Mouse (Mus musculus) MEL (cell line): ENCODE results near the gene Hoxd8. TPM values are rescaled to one million over a fixed set of nuclear protein-coding genes. Genes with fewer than 3 reads are reported as not detected.

ENCODE experiments used
- DNase-seq: peaks from one replicate; pipeline ENCODE4 v3.0.0; 2011; ENCODE audit warnings: low read depth, low spot score
- H3K27ac ChIP-seq: 2 replicates; pipeline ENCODE4 v1.5.1; 2012; ENCODE audit warnings: low read depth, mild to moderate bottlenecking, control low read depth, low read length, moderate library complexity; ENCODE audit not compliant: control insufficient read depth
- H3K27me3 ChIP-seq, 2 experiments: fragments of 150-350 bp in 1 of 2; sonication (generic) in 1 of 2; 2 replicates each; pipeline ENCODE4 v1.6.1; 2012; ENCODE audit warnings: low read length in 2 of 2, mild to moderate bottlenecking in 2 of 2, improper control_type of control experiment in 1 of 2, moderate library complexity in 1 of 2; ENCODE audit not compliant: insufficient read depth in 2 of 2, control insufficient read depth in 1 of 2
- H3K36me3 ChIP-seq, 2 experiments: 2 replicates each; pipeline ENCODE4 v1.6.1; 2012 to 2014; ENCODE audit warnings: low read length in 2 of 2, improper control_type of control experiment in 1 of 2, inconsistent platforms in 1 of 2, mild to moderate bottlenecking in 1 of 2; ENCODE audit not compliant: insufficient read depth in 2 of 2, control insufficient read depth in 1 of 2
- H3K4me1 ChIP-seq, 2 experiments: fragments of 150-350 bp in 1 of 2; sonication (generic) in 1 of 2; 2 replicates each; pipeline ENCODE4 v1.6.1; 2012; ENCODE audit warnings: low read length in 2 of 2, improper control_type of control experiment in 1 of 2, mild to moderate bottlenecking in 1 of 2; ENCODE audit not compliant: insufficient read depth in 2 of 2, control insufficient read depth in 1 of 2
- H3K4me3 ChIP-seq, 2 experiments: fragments of 150-350 bp in 1 of 2; sonication (generic) in 1 of 2; 2 replicates each; pipeline ENCODE4 v1.5.1; 2012; ENCODE audit warnings: low read depth in 2 of 2, low read length in 2 of 2, mild to moderate bottlenecking in 2 of 2, moderate library complexity in 2 of 2, control low read depth in 1 of 2, improper control_type of control experiment in 1 of 2; ENCODE audit not compliant: control insufficient read depth in 1 of 2, insufficient read depth in 1 of 2
- H3K79me2 ChIP-seq: 2 replicates; pipeline ENCODE4 v1.6.1; 2012; ENCODE audit warnings: mild to moderate bottlenecking, low read length, moderate library complexity; ENCODE audit not compliant: control insufficient read depth, poor library complexity, insufficient read depth
- H3K9ac ChIP-seq: 2 replicates; pipeline ENCODE4 v1.6.1; 2012; ENCODE audit warnings: low read depth, mild to moderate bottlenecking, control low read depth, low read length, moderate library complexity; ENCODE audit not compliant: control insufficient read depth, poor library complexity, severe bottlenecking
- H3K9me3 ChIP-seq: fragments of 150-350 bp; sonication (generic); replicated peaks from 2 replicates; pipeline ENCODE4 v1.6.1; 2012; ENCODE audit warnings: mild to moderate bottlenecking, low read length, improper control_type of control experiment, moderate library complexity; ENCODE audit not compliant: insufficient read depth
- BHLHE40 ChIP-seq: IDR thresholded peaks from 2 replicates; pipeline ENCODE4 v1.6.1; 2012; ENCODE audit warnings: low read depth, mild to moderate bottlenecking, inconsistent platforms, low read length, improper control_type of control experiment, borderline replicate concordance
- CTCF ChIP-seq, 3 experiments: IDR thresholded peaks in 2 of 3; conservative IDR thresholded peaks in 1 of 3; 2 replicates each; pipeline ENCODE4 v1.5.1; 2011 to 2012; ENCODE audit warnings: low read length in 3 of 3, low read depth in 2 of 3, mild to moderate bottlenecking in 2 of 3, improper control_type of control experiment in 1 of 3, inconsistent platforms in 1 of 3, mixed read lengths in 1 of 3, moderate library complexity in 1 of 3; ENCODE audit not compliant: control insufficient read depth in 1 of 3, insufficient read depth in 1 of 3, poor library complexity in 1 of 3, severe bottlenecking in 1 of 3
- EP300 ChIP-seq, 2 experiments: IDR thresholded peaks; 2 replicates each; pipeline ENCODE4 v1.6.1; 2011; ENCODE audit warnings: improper control_type of control experiment in 2 of 2, low read length in 2 of 2, low read depth in 1 of 2, mild to moderate bottlenecking in 1 of 2
- HCFC1 ChIP-seq: IDR thresholded peaks from 2 replicates; pipeline ENCODE4 v1.6.1; 2012; ENCODE audit warnings: low read depth, mild to moderate bottlenecking, inconsistent platforms, low read length, improper control_type of control experiment, moderate library complexity
- JUND ChIP-seq: IDR thresholded peaks from 2 replicates; pipeline ENCODE4 v1.6.1; 2011; ENCODE audit warnings: low read depth, mild to moderate bottlenecking, improper control_type of control experiment, low read length
- KAT2A ChIP-seq: conservative IDR thresholded peaks from 2 replicates; pipeline ENCODE4 v1.6.1; 2012; ENCODE audit warnings: low read depth, low read length, improper control_type of control experiment, inconsistent platforms
- MAX ChIP-seq: IDR thresholded peaks from 2 replicates; pipeline ENCODE4 v1.6.1; 2011; ENCODE audit warnings: low read length, improper control_type of control experiment
- MAZ ChIP-seq: IDR thresholded peaks from 2 replicates; pipeline ENCODE4 v1.6.1; 2012; ENCODE audit warnings: low read depth, mild to moderate bottlenecking, inconsistent platforms, low read length, improper control_type of control experiment
- MXI1 ChIP-seq: IDR thresholded peaks from 2 replicates; pipeline ENCODE4 v1.6.1; 2011; ENCODE audit warnings: mild to moderate bottlenecking, low read depth, low read length, improper control_type of control experiment
- NELFE ChIP-seq: IDR thresholded peaks from 2 replicates; pipeline ENCODE4 v1.6.1; 2011; ENCODE audit warnings: low read depth, low read length, improper control_type of control experiment
- POLR2A ChIP-seq, 2 experiments: IDR thresholded peaks; 2 replicates each; pipeline ENCODE4 v1.6.1; 2011 to 2012; ENCODE audit warnings: low read length in 2 of 2, mild to moderate bottlenecking in 2 of 2, control low read depth in 1 of 2, improper control_type of control experiment in 1 of 2, low read depth in 1 of 2, moderate library complexity in 1 of 2; ENCODE audit not compliant: control insufficient read depth in 1 of 2, insufficient read depth in 1 of 2, poor library complexity in 1 of 2
- RAD21 ChIP-seq: IDR thresholded peaks from 2 replicates; pipeline ENCODE4 v1.6.1; 2011; ENCODE audit warnings: mild to moderate bottlenecking, low read depth, low read length, improper control_type of control experiment
- RCOR1 ChIP-seq: IDR thresholded peaks from 2 replicates; pipeline ENCODE4 v1.6.1; 2012; ENCODE audit warnings: low read depth, mild to moderate bottlenecking, inconsistent platforms, low read length, improper control_type of control experiment
- SIN3A ChIP-seq: IDR thresholded peaks from 2 replicates; pipeline ENCODE4 v1.6.1; 2012; ENCODE audit warnings: low read length, improper control_type of control experiment, inconsistent platforms
- SMC3 ChIP-seq: IDR thresholded peaks from 2 replicates; pipeline ENCODE4 v1.6.1; 2011; ENCODE audit warnings: low read depth, low read length, improper control_type of control experiment
- TAL1 ChIP-seq: IDR thresholded peaks from 2 replicates; pipeline ENCODE4 v1.6.1; 2012; ENCODE audit warnings: mild to moderate bottlenecking, inconsistent platforms, low read length, moderate library complexity, mixed read lengths
- TBP ChIP-seq: IDR thresholded peaks from 2 replicates; pipeline ENCODE4 v1.8.0; 2011; ENCODE audit warnings: low read depth, low read length, improper control_type of control experiment
- TCF12 ChIP-seq: IDR thresholded peaks from 2 replicates; pipeline ENCODE4 v1.6.1; 2014; ENCODE audit warnings: low read depth, mild to moderate bottlenecking, inconsistent platforms, low read length, improper control_type of control experiment, moderate library complexity
- USF2 ChIP-seq, 2 experiments: IDR thresholded peaks; 2 replicates each; pipeline ENCODE4 v1.6.1; 2011 to 2012; ENCODE audit warnings: improper control_type of control experiment in 2 of 2, low read length in 2 of 2, borderline replicate concordance in 1 of 2, inconsistent platforms in 1 of 2, low read depth in 1 of 2, mild to moderate bottlenecking in 1 of 2; ENCODE audit not compliant: insufficient read depth in 1 of 2
- ZC3H11A ChIP-seq: IDR thresholded peaks from 2 replicates; pipeline ENCODE4 v1.6.1; 2012; ENCODE audit warnings: low read depth, mild to moderate bottlenecking, inconsistent platforms, low read length, improper control_type of control experiment
- ZKSCAN1 ChIP-seq: IDR thresholded peaks from 2 replicates; pipeline ENCODE4 v1.6.1; 2012; ENCODE audit warnings: low read depth, mild to moderate bottlenecking, inconsistent platforms, low read length, improper control_type of control experiment, moderate library complexity
- ZMIZ1 ChIP-seq: IDR thresholded peaks from 2 replicates; pipeline ENCODE4 v1.6.1; 2012; ENCODE audit warnings: low read depth, mild to moderate bottlenecking, inconsistent platforms, low read length, improper control_type of control experiment, moderate library complexity
- ZNF384 ChIP-seq: IDR thresholded peaks from 2 replicates; pipeline ENCODE4 v1.6.1; 2012; ENCODE audit warnings: low read depth, mild to moderate bottlenecking, inconsistent platforms, low read length, improper control_type of control experiment
- polyA plus RNA-seq, 2 experiments: library from polyadenylated mRNA; stranded (reverse) in 1 of 2; unstranded in 1 of 2; fragments of >175 nt in 1 of 2; fragments of >200 nt in 1 of 2; gene quantifications; 2 replicates each; pipeline versions ENCODE4 v1.2.1 to v1.2.4; 2012; ENCODE audit warnings: low replicate concordance in 2 of 2, low read depth in 1 of 2; ENCODE audit not compliant: insufficient read length in 2 of 2, insufficient read depth in 1 of 2, missing spikeins in 1 of 2
- total RNA-seq: library from RNA; depleted of rRNA; stranded (reverse); fragments of 300-350 nt; gene quantifications from 2 replicates; pipeline ENCODE4 v1.2.3, GENCODE M21; 2012

The Hoxd8 gene
- total and polyA plus RNA-seq, 3 experiments = 4.7 to 7.4 TPM; not detected in 1

DNA sequence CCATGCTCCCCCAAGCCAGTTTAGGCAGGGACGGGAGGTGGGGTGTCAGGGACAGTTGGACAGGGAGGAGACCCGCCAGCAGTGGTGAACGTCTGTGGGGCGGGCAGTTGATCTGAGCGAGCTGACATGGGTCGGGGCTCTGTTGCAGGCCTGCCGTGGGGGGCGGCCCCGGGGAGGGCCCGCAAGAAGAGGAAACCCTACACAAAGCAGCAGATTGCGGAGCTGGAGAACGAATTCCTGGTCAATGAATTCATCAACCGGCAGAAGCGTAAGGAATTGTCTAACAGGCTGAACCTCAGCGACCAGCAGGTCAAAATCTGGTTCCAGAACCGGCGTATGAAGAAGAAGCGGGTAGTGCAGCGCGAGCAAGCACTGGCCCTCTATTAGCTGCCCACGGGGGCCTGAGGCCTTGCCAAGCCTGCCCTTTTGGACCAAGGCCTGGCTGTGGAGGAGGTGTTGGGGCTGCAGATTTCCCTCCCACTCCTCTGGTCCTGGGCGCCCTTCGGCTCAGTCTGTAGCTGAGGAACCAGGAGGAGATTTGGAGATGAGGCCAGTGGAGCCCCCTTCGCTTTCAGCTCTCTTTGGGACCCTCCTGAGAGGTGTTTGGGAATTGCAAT is 28.6 kb upstream of the Hoxd8 start:
- no peaks in the 10 kb centered on the region for H3K36me3 ChIP-seq
- H3K27me3 ChIP-seq = peaks cover 2 to 3% of the 10 kb centered on the region in 2 experiments; a peak in 3 of 4 replicates
- no peaks in the 10 kb centered on the region for H3K4me1 ChIP-seq
- TF ChIP-seq HCFC1 (no peak), USF2 (IDR thresholded peaks at IDR 0.05; ENCODE audit: borderline replicate concordance in 1 of 2, insufficient read depth in 1 of 2, low read depth in 1 of 2, low read length in 2 of 2) (no peak), CTCF (IDR thresholded peaks at IDR 0.05 in 2 of 3, conservative IDR thresholded peaks at IDR 0.05 in 1 of 3; ENCODE audit: control insufficient read depth in 1 of 3, insufficient read depth in 1 of 3, low read depth in 2 of 3, low read length in 3 of 3, poor library complexity in 1 of 3, severe bottlenecking in 1 of 3) (no peak), RCOR1 (no peak), MXI1 (no peak), RAD21 (no peak)
- TF ChIP-seq, all 39 proteins: peak for 0
- Histone ChIP-seq H3K27ac (no peak overlapping the region), H3K4me3 (no peak overlapping the region), H3K79me2 (no peaks in the 10 kb centered on the region), H3K9me3 (no peaks in the 10 kb centered on the region), H3K9ac (no peak overlapping the region)
- DNase-seq = no peak

DNA sequence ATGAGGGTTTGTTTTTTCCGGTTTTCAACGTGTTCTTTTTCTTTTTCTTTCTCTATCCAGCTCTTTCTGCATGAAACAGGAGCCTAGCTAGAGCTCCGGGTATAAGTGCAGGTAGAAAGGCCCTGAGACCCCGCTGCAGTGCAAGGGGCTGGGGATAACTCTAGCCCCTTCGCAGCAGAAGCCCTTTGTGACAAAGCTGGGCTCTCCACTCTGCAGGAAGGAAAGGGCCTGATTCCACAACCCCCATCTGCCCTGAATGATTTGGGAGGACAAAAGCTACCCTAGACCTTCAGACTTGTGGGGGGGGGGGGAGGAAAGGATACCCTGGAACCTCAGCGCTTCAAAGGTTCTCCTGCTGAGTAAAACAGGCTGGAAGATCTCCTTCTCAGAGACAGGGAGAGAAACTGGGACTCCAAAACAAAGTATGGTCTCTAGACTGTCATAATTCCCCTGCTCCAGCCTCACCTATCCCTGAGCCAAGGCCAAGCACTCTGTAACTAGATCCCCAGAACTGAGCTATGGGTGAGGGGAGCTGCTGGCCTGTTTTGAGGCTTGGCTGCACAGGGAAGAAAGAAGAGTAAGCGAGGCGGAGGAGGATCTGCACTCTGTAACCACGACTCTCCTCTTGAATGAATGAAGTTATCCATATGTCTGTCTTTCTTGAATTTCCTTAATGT is 27.9 kb upstream of the Hoxd8 start:
- H3K79me2 ChIP-seq = no peaks in the 10 kb centered on the region
- no peaks in the 10 kb centered on the region for H3K4me1 ChIP-seq
- TF ChIP-seq USF2 (IDR thresholded peaks at IDR 0.05; ENCODE audit: borderline replicate concordance in 1 of 2, insufficient read depth in 1 of 2, low read depth in 1 of 2, low read length in 2 of 2) (no peak), TCF12 (no peak), MXI1 (no peak), SMC3 (no peak), ZKSCAN1 (no peak)
- DNase-seq = no peak
- H3K27me3 ChIP-seq = peaks cover 2 to 3% of the 10 kb centered on the region in 2 experiments; a peak in 3 of 4 replicates
- H3K36me3 ChIP-seq = no peaks in the 10 kb centered on the region
- no peak overlapping the region for H3K27ac ChIP-seq
- no peak overlapping the region for H3K4me3 ChIP-seq
- H3K9me3 ChIP-seq = no peaks in the 10 kb centered on the region
- no peak overlapping the region for H3K9ac ChIP-seq

GRCm38 (mm10) chr2:74677106-74677505 is 27.3 kb upstream of the Hoxd8 start:
- Histone ChIP-seq H3K27ac (no peak overlapping the region), H3K4me3 (no peak overlapping the region), H3K4me1 (no peaks in the 10 kb centered on the region), H3K9ac (no peak overlapping the region), H3K79me2 (no peaks in the 10 kb centered on the region), H3K27me3 (peaks cover 2 to 3% of the 10 kb centered on the region in 2 experiments; a peak in 3 of 4 replicates), H3K36me3 (no peaks in the 10 kb centered on the region), H3K9me3 (no peaks in the 10 kb centered on the region)
- no peak for DNase-seq
- TF ChIP-seq KAT2A (no peak), CTCF (IDR thresholded peaks at IDR 0.05 in 2 of 3, conservative IDR thresholded peaks at IDR 0.05 in 1 of 3; ENCODE audit: control insufficient read depth in 1 of 3, insufficient read depth in 1 of 3, low read depth in 2 of 3, low read length in 3 of 3, poor library complexity in 1 of 3, severe bottlenecking in 1 of 3) (no peak), ZMIZ1 (no peak), MAZ (no peak), MAX (no peak), JUND (no peak), TBP (no peak), ZC3H11A (no peak), ZNF384 (no peak), BHLHE40 (no peak), NELFE (no peak), TAL1 (no peak), HCFC1 (no peak), EP300 (IDR thresholded peaks at IDR 0.05; ENCODE audit: low read depth in 1 of 2, low read length in 2 of 2) (no peak), POLR2A (IDR thresholded peaks at IDR 0.05; ENCODE audit: control insufficient read depth in 1 of 2, insufficient read depth in 1 of 2, low read depth in 1 of 2, low read length in 2 of 2, poor library complexity in 1 of 2) (no peak), SIN3A (no peak)
